Mouse (Mus musculus): ENCODE data around the gene Grip1. TPM values are rescaled to one million over a fixed set of nuclear protein-coding genes. Genes with fewer than 3 reads are reported as not detected.

Grip1 gene
- polyA plus RNA-seq, 1 experiment, result 0.13 TPM

- 43% methylated on average over 10 of the region's 10 CpGs for WGBS
- H3K27me3 ChIP-seq (ENCODE audit: control insufficient read depth, insufficient read depth, low read length), result no peaks in the 10 kb centered on the region
- H3K36me3 ChIP-seq (ENCODE audit: control insufficient read depth, insufficient read depth, low read length), result no peaks in the 10 kb centered on the region
- no peak overlapping the region for H3K27ac ChIP-seq (ENCODE audit: insufficient read depth, low read depth, low read length)
- H3K4me1 ChIP-seq (ENCODE audit: control insufficient read depth, insufficient read depth, insufficient read length, low read length), result no peaks in the 10 kb centered on the region
- H3K4me3 ChIP-seq (ENCODE audit: low read depth, low read length), result no peak overlapping the region
- TF ChIP-seq POLR2A (IDR thresholded peaks at IDR 0.05; ENCODE audit: low read depth, low read length) (no peak), CTCF (IDR thresholded peaks at IDR 0.05; ENCODE audit: extremely low read depth, insufficient read length, insufficient replicate concordance, low read depth, low read length) (no peak)
These were observed 95.1 kb downstream of the Grip1 start for GRCm38 (mm10) chr10:119548774-119549173.

DNA sequence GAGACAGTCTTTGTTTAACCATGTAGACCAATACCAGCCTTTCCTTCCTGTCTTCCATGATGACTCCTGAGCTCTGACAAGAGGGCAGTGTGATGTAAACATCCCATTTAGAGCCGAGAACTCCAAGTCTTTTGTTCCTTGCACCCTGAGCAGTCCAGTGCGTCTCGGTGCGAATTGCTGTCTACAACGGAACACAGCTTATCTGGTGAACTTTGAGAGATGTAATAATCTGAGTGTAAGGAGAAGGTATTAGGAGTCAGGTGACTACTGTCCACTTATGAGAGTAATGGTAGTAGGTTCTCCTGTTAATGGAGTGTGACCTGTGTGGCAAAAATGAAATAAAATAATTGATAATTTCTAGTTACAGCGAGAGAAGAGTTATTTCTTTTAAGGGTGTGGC, 97.0 kb downstream of the Grip1 start:
- Histone ChIP-seq H3K27ac (ENCODE audit: insufficient read depth, low read depth, low read length) (no peak overlapping the region), H3K36me3 (ENCODE audit: control insufficient read depth, insufficient read depth, low read length) (no peaks in the 10 kb centered on the region), H3K4me3 (ENCODE audit: low read depth, low read length) (no peak overlapping the region), H3K4me1 (ENCODE audit: control insufficient read depth, insufficient read depth, insufficient read length, low read length) (no peaks in the 10 kb centered on the region), H3K27me3 (ENCODE audit: control insufficient read depth, insufficient read depth, low read length) (no peaks in the 10 kb centered on the region)
- no peak for TF ChIP-seq POLR2A (IDR thresholded peaks at IDR 0.05; ENCODE audit: low read depth, low read length)
- TF ChIP-seq CTCF (IDR thresholded peaks at IDR 0.05; ENCODE audit: extremely low read depth, insufficient read length, insufficient replicate concordance, low read depth, low read length), result no peak
- 43% methylated on average over 6 of the region's 6 CpGs for WGBS

DNA sequence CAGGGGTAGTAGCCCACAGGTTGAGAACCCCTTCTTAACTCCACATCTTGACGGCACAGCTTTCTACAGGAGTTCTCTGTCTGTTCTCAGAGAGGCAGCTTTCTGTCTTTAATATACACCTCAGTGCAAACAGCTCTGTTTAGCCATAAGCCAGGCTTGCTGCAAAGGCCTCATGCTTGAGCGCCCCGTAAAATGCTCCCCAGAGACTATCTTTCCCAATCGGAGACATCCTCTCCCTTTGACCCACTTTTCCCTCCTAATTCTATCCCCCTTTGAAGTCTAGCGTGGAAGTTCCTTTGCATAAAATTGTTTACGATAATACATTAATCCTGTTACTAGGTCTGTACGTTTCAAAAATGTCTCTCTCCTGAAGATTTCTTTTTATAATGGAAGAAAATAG, 102.7 kb downstream of the Grip1 start:
- Histone ChIP-seq H3K4me3 (ENCODE audit: low read depth, low read length) (no peak overlapping the region), H3K36me3 (ENCODE audit: control insufficient read depth, insufficient read depth, low read length) (no peaks in the 10 kb centered on the region), H3K27ac (ENCODE audit: insufficient read depth, low read depth, low read length) (no peak overlapping the region), H3K27me3 (ENCODE audit: control insufficient read depth, insufficient read depth, low read length) (no peaks in the 10 kb centered on the region), H3K4me1 (ENCODE audit: control insufficient read depth, insufficient read depth, insufficient read length, low read length) (no peaks in the 10 kb centered on the region)
- WGBS, result 88% methylated on average over 7 of the region's 7 CpGs
- TF ChIP-seq POLR2A (IDR thresholded peaks at IDR 0.05; ENCODE audit: low read depth, low read length) (no peak), CTCF (IDR thresholded peaks at IDR 0.05; ENCODE audit: extremely low read depth, insufficient read length, insufficient replicate concordance, low read depth, low read length) (no peak)

GRCm38 (mm10) chr10:119558432-119558831, 104.8 kb downstream of the Grip1 start:
- Histone ChIP-seq H3K4me1 (ENCODE audit: control insufficient read depth, insufficient read depth, insufficient read length, low read length) (no peaks in the 10 kb centered on the region), H3K27ac (ENCODE audit: insufficient read depth, low read depth, low read length) (no peak overlapping the region), H3K36me3 (ENCODE audit: control insufficient read depth, insufficient read depth, low read length) (no peaks in the 10 kb centered on the region), H3K27me3 (ENCODE audit: control insufficient read depth, insufficient read depth, low read length) (no peaks in the 10 kb centered on the region), H3K4me3 (ENCODE audit: low read depth, low read length) (no peak overlapping the region)
- TF ChIP-seq POLR2A (IDR thresholded peaks at IDR 0.05; ENCODE audit: low read depth, low read length), result no peak
- no peak for TF ChIP-seq CTCF (IDR thresholded peaks at IDR 0.05; ENCODE audit: extremely low read depth, insufficient read length, insufficient replicate concordance, low read depth, low read length)
- WGBS, result 92% methylated on average over 7 of the region's 7 CpGs

- H3K36me3 ChIP-seq (ENCODE audit: control insufficient read depth, insufficient read depth, low read length), result no peaks in the 10 kb centered on the region
- 95% methylated on average over 7 of the region's 7 CpGs for WGBS
- no peak overlapping the region for H3K4me3 ChIP-seq (ENCODE audit: low read depth, low read length)
- TF ChIP-seq POLR2A (IDR thresholded peaks at IDR 0.05; ENCODE audit: low read depth, low read length), result no peak
- TF ChIP-seq CTCF (IDR thresholded peaks at IDR 0.05; ENCODE audit: extremely low read depth, insufficient read length, insufficient replicate concordance, low read depth, low read length), result no peak
- no peak overlapping the region for H3K27ac ChIP-seq (ENCODE audit: insufficient read depth, low read depth, low read length)
- no peaks in the 10 kb centered on the region for H3K27me3 ChIP-seq (ENCODE audit: control insufficient read depth, insufficient read depth, low read length)
- no peaks in the 10 kb centered on the region for H3K4me1 ChIP-seq (ENCODE audit: control insufficient read depth, insufficient read depth, insufficient read length, low read length)
These were observed 111.2 kb downstream of the Grip1 start for GRCm38 (mm10) chr10:119564862-119565261.

DNA sequence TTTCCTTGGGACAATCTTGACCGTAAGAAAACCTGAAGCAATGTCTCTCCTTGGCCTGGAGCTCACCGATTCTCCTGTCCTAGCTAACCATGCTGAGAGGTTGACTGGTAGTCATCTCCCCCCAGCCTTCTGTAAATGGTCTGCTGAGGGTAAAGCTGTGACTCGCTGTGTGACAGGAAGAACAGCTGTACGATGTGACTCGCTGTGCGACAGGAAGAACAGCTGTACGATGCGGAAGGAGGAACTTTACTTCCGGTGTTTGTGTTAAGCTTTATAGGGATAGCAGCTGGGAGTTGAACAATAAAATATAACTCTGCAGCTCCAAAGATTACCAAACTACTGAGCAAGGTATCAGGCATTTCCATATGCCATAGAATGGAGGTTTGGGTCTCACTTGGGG, 119.5 kb downstream of the Grip1 start:
- no peak overlapping the region for H3K27ac ChIP-seq (ENCODE audit: insufficient read depth, low read depth, low read length)
- H3K27me3 ChIP-seq (ENCODE audit: control insufficient read depth, insufficient read depth, low read length), result no peaks in the 10 kb centered on the region
- TF ChIP-seq POLR2A (IDR thresholded peaks at IDR 0.05; ENCODE audit: low read depth, low read length) (no peak), CTCF (IDR thresholded peaks at IDR 0.05; ENCODE audit: extremely low read depth, insufficient read length, insufficient replicate concordance, low read depth, low read length) (no peak)
- WGBS, result 82% methylated on average over 9 of the region's 9 CpGs
- no peaks in the 10 kb centered on the region for H3K36me3 ChIP-seq (ENCODE audit: control insufficient read depth, insufficient read depth, low read length)
- H3K4me3 ChIP-seq (ENCODE audit: low read depth, low read length), result no peak overlapping the region
- no peaks in the 10 kb centered on the region for H3K4me1 ChIP-seq (ENCODE audit: control insufficient read depth, insufficient read depth, insufficient read length, low read length)

GRCm38 (mm10) chr10:119575780-119576179, 122.2 kb downstream of the Grip1 start:
- H3K27ac ChIP-seq (ENCODE audit: insufficient read depth, low read depth, low read length), result no peak overlapping the region
- TF ChIP-seq POLR2A (IDR thresholded peaks at IDR 0.05; ENCODE audit: low read depth, low read length) (no peak), CTCF (IDR thresholded peaks at IDR 0.05; ENCODE audit: extremely low read depth, insufficient read length, insufficient replicate concordance, low read depth, low read length) (no peak)
- no peak overlapping the region for H3K4me3 ChIP-seq (ENCODE audit: low read depth, low read length)
- no peaks in the 10 kb centered on the region for H3K4me1 ChIP-seq (ENCODE audit: control insufficient read depth, insufficient read depth, insufficient read length, low read length)
- no peaks in the 10 kb centered on the region for H3K36me3 ChIP-seq (ENCODE audit: control insufficient read depth, insufficient read depth, low read length)
- no peaks in the 10 kb centered on the region for H3K27me3 ChIP-seq (ENCODE audit: control insufficient read depth, insufficient read depth, low read length)
- 30% methylated on average over 1 of the region's 1 CpGs for WGBS

DNA sequence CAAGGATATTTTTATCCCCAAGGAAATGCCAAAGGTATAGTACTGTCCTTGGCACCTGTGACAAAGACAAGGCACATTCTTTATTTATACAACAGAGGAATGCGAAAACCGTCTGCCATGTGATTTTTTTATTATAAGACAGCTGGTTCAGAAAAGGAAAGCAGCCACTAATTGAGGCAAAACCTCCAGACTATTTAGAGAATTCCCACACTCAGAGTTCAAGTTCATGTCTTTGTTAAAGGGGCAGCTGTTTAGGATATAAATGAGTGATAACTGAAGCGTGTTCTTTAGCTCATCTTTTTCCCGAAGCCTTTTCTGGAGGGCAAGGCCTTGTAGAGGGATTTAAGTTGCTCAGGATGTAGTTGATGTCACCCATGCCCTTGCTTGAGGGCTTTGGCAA, 126.4 kb downstream of the Grip1 start:
- Histone ChIP-seq H3K4me3 (ENCODE audit: low read depth, low read length) (no peak overlapping the region), H3K36me3 (ENCODE audit: control insufficient read depth, insufficient read depth, low read length) (no peaks in the 10 kb centered on the region), H3K4me1 (ENCODE audit: control insufficient read depth, insufficient read depth, insufficient read length, low read length) (no peaks in the 10 kb centered on the region), H3K27ac (ENCODE audit: insufficient read depth, low read depth, low read length) (no peak overlapping the region), H3K27me3 (ENCODE audit: control insufficient read depth, insufficient read depth, low read length) (no peaks in the 10 kb centered on the region)
- WGBS, result 57% methylated on average over 4 of the region's 4 CpGs
- no peak for TF ChIP-seq POLR2A (IDR thresholded peaks at IDR 0.05; ENCODE audit: low read depth, low read length)
- TF ChIP-seq CTCF (IDR thresholded peaks at IDR 0.05; ENCODE audit: extremely low read depth, insufficient read length, insufficient replicate concordance, low read depth, low read length), result no peak
